Mouse (Mus musculus) MEL (cell line): ENCODE measurements around the gene Jup. TPM values are rescaled to one million over a fixed set of nuclear protein-coding genes. Genes with fewer than 3 reads are reported as not detected.

Source experiments
- DNase-seq: peaks from one replicate; pipeline ENCODE4 v3.0.0; 2011; ENCODE audit warnings: low read depth, low spot score
- H3K27ac ChIP-seq: 2 replicates; pipeline ENCODE4 v1.5.1; 2012; ENCODE audit warnings: low read depth, mild to moderate bottlenecking, control low read depth, low read length, moderate library complexity; ENCODE audit not compliant: control insufficient read depth
- H3K27me3 ChIP-seq, 2 experiments: fragments of 150-350 bp in 1 of 2; sonication (generic) in 1 of 2; 2 replicates each; pipeline ENCODE4 v1.6.1; 2012; ENCODE audit warnings: low read length in 2 of 2, mild to moderate bottlenecking in 2 of 2, improper control_type of control experiment in 1 of 2, moderate library complexity in 1 of 2; ENCODE audit not compliant: insufficient read depth in 2 of 2, control insufficient read depth in 1 of 2
- H3K36me3 ChIP-seq, 2 experiments: 2 replicates each; pipeline ENCODE4 v1.6.1; 2012 to 2014; ENCODE audit warnings: low read length in 2 of 2, improper control_type of control experiment in 1 of 2, inconsistent platforms in 1 of 2, mild to moderate bottlenecking in 1 of 2; ENCODE audit not compliant: insufficient read depth in 2 of 2, control insufficient read depth in 1 of 2
- H3K4me1 ChIP-seq, 2 experiments: fragments of 150-350 bp in 1 of 2; sonication (generic) in 1 of 2; 2 replicates each; pipeline ENCODE4 v1.6.1; 2012; ENCODE audit warnings: low read length in 2 of 2, improper control_type of control experiment in 1 of 2, mild to moderate bottlenecking in 1 of 2; ENCODE audit not compliant: insufficient read depth in 2 of 2, control insufficient read depth in 1 of 2
- H3K4me3 ChIP-seq, 2 experiments: fragments of 150-350 bp in 1 of 2; sonication (generic) in 1 of 2; 2 replicates each; pipeline ENCODE4 v1.5.1; 2012; ENCODE audit warnings: low read depth in 2 of 2, low read length in 2 of 2, mild to moderate bottlenecking in 2 of 2, moderate library complexity in 2 of 2, control low read depth in 1 of 2, improper control_type of control experiment in 1 of 2; ENCODE audit not compliant: control insufficient read depth in 1 of 2, insufficient read depth in 1 of 2
- H3K79me2 ChIP-seq: 2 replicates; pipeline ENCODE4 v1.6.1; 2012; ENCODE audit warnings: mild to moderate bottlenecking, low read length, moderate library complexity; ENCODE audit not compliant: control insufficient read depth, poor library complexity, insufficient read depth
- H3K9ac ChIP-seq: 2 replicates; pipeline ENCODE4 v1.6.1; 2012; ENCODE audit warnings: low read depth, mild to moderate bottlenecking, control low read depth, low read length, moderate library complexity; ENCODE audit not compliant: control insufficient read depth, poor library complexity, severe bottlenecking
- H3K9me3 ChIP-seq: fragments of 150-350 bp; sonication (generic); replicated peaks from 2 replicates; pipeline ENCODE4 v1.6.1; 2012; ENCODE audit warnings: mild to moderate bottlenecking, low read length, improper control_type of control experiment, moderate library complexity; ENCODE audit not compliant: insufficient read depth
- BHLHE40 ChIP-seq: IDR thresholded peaks from 2 replicates; pipeline ENCODE4 v1.6.1; 2012; ENCODE audit warnings: low read depth, mild to moderate bottlenecking, inconsistent platforms, low read length, improper control_type of control experiment, borderline replicate concordance
- CHD2 ChIP-seq: IDR thresholded peaks from 2 replicates; pipeline ENCODE4 v1.6.1; 2011; ENCODE audit warnings: low read length, improper control_type of control experiment
- CTCF ChIP-seq, 3 experiments: IDR thresholded peaks in 2 of 3; conservative IDR thresholded peaks in 1 of 3; 2 replicates each; pipeline ENCODE4 v1.5.1; 2011 to 2012; ENCODE audit warnings: low read length in 3 of 3, low read depth in 2 of 3, mild to moderate bottlenecking in 2 of 3, improper control_type of control experiment in 1 of 3, inconsistent platforms in 1 of 3, mixed read lengths in 1 of 3, moderate library complexity in 1 of 3; ENCODE audit not compliant: control insufficient read depth in 1 of 3, insufficient read depth in 1 of 3, poor library complexity in 1 of 3, severe bottlenecking in 1 of 3
- E2F4 ChIP-seq: IDR thresholded peaks from 2 replicates; pipeline ENCODE4 v1.6.1; 2011; ENCODE audit warnings: low read depth, low read length, improper control_type of control experiment, borderline replicate concordance
- EP300 ChIP-seq, 2 experiments: IDR thresholded peaks; 2 replicates each; pipeline ENCODE4 v1.6.1; 2011; ENCODE audit warnings: improper control_type of control experiment in 2 of 2, low read length in 2 of 2, low read depth in 1 of 2, mild to moderate bottlenecking in 1 of 2
- ETS1 ChIP-seq: IDR thresholded peaks from 2 replicates; pipeline ENCODE4 v1.6.1; 2012; ENCODE audit warnings: low read depth, mild to moderate bottlenecking, inconsistent platforms, low read length, improper control_type of control experiment, moderate library complexity
- HCFC1 ChIP-seq: IDR thresholded peaks from 2 replicates; pipeline ENCODE4 v1.6.1; 2012; ENCODE audit warnings: low read depth, mild to moderate bottlenecking, inconsistent platforms, low read length, improper control_type of control experiment, moderate library complexity
- KAT2A ChIP-seq: conservative IDR thresholded peaks from 2 replicates; pipeline ENCODE4 v1.6.1; 2012; ENCODE audit warnings: low read depth, low read length, improper control_type of control experiment, inconsistent platforms
- MAX ChIP-seq: IDR thresholded peaks from 2 replicates; pipeline ENCODE4 v1.6.1; 2011; ENCODE audit warnings: low read length, improper control_type of control experiment
- MAZ ChIP-seq: IDR thresholded peaks from 2 replicates; pipeline ENCODE4 v1.6.1; 2012; ENCODE audit warnings: low read depth, mild to moderate bottlenecking, inconsistent platforms, low read length, improper control_type of control experiment
- MEF2A ChIP-seq: IDR thresholded peaks from 2 replicates; pipeline ENCODE4 v1.6.1; 2014; ENCODE audit warnings: low read depth, mild to moderate bottlenecking, inconsistent platforms, low read length, improper control_type of control experiment; ENCODE audit not compliant: poor library complexity, insufficient replicate concordance, severe bottlenecking; ENCODE audit errors: extremely low read depth
- MXI1 ChIP-seq: IDR thresholded peaks from 2 replicates; pipeline ENCODE4 v1.6.1; 2011; ENCODE audit warnings: mild to moderate bottlenecking, low read depth, low read length, improper control_type of control experiment
- MYB ChIP-seq: IDR thresholded peaks from 2 replicates; pipeline ENCODE4 v1.6.1; 2011; ENCODE audit warnings: mild to moderate bottlenecking, low read depth, low read length, improper control_type of control experiment
- MYC ChIP-seq: IDR thresholded peaks from 2 replicates; pipeline ENCODE4 v1.6.1; 2011; ENCODE audit warnings: low read depth, mild to moderate bottlenecking, low read length, improper control_type of control experiment, moderate library complexity
- NELFE ChIP-seq: IDR thresholded peaks from 2 replicates; pipeline ENCODE4 v1.6.1; 2011; ENCODE audit warnings: low read depth, low read length, improper control_type of control experiment
- POLR2AphosphoS5 ChIP-seq: IDR thresholded peaks from 2 replicates; pipeline ENCODE4 v1.6.1; 2012; ENCODE audit warnings: low read depth, borderline replicate concordance, mild to moderate bottlenecking, inconsistent platforms, low read length, moderate library complexity, mixed read lengths
- RAD21 ChIP-seq: IDR thresholded peaks from 2 replicates; pipeline ENCODE4 v1.6.1; 2011; ENCODE audit warnings: mild to moderate bottlenecking, low read depth, low read length, improper control_type of control experiment
- RCOR1 ChIP-seq: IDR thresholded peaks from 2 replicates; pipeline ENCODE4 v1.6.1; 2012; ENCODE audit warnings: low read depth, mild to moderate bottlenecking, inconsistent platforms, low read length, improper control_type of control experiment
- TAL1 ChIP-seq: IDR thresholded peaks from 2 replicates; pipeline ENCODE4 v1.6.1; 2012; ENCODE audit warnings: mild to moderate bottlenecking, inconsistent platforms, low read length, moderate library complexity, mixed read lengths
- TBP ChIP-seq: IDR thresholded peaks from 2 replicates; pipeline ENCODE4 v1.8.0; 2011; ENCODE audit warnings: low read depth, low read length, improper control_type of control experiment
- UBTF ChIP-seq: IDR thresholded peaks from 2 replicates; pipeline ENCODE4 v1.6.1; 2012; ENCODE audit warnings: low read depth, mild to moderate bottlenecking, inconsistent platforms, low read length, improper control_type of control experiment, moderate library complexity, borderline replicate concordance; ENCODE audit not compliant: insufficient read depth
- USF2 ChIP-seq, 2 experiments: IDR thresholded peaks; 2 replicates each; pipeline ENCODE4 v1.6.1; 2011 to 2012; ENCODE audit warnings: improper control_type of control experiment in 2 of 2, low read length in 2 of 2, borderline replicate concordance in 1 of 2, inconsistent platforms in 1 of 2, low read depth in 1 of 2, mild to moderate bottlenecking in 1 of 2; ENCODE audit not compliant: insufficient read depth in 1 of 2
- ZMIZ1 ChIP-seq: IDR thresholded peaks from 2 replicates; pipeline ENCODE4 v1.6.1; 2012; ENCODE audit warnings: low read depth, mild to moderate bottlenecking, inconsistent platforms, low read length, improper control_type of control experiment, moderate library complexity
- polyA plus RNA-seq, 2 experiments: library from polyadenylated mRNA; stranded (reverse) in 1 of 2; unstranded in 1 of 2; fragments of >175 nt in 1 of 2; fragments of >200 nt in 1 of 2; gene quantifications; 2 replicates each; pipeline versions ENCODE4 v1.2.1 to v1.2.4; 2012; ENCODE audit warnings: low replicate concordance in 2 of 2, low read depth in 1 of 2; ENCODE audit not compliant: insufficient read length in 2 of 2, insufficient read depth in 1 of 2, missing spikeins in 1 of 2
- total RNA-seq: library from RNA; depleted of rRNA; stranded (reverse); fragments of 300-350 nt; gene quantifications from 2 replicates; pipeline ENCODE4 v1.2.3, GENCODE M21; 2012

Jup gene
- total and polyA plus RNA-seq, 3 experiments: 1.0 to 8.5 TPM; not detected in 1

DNA sequence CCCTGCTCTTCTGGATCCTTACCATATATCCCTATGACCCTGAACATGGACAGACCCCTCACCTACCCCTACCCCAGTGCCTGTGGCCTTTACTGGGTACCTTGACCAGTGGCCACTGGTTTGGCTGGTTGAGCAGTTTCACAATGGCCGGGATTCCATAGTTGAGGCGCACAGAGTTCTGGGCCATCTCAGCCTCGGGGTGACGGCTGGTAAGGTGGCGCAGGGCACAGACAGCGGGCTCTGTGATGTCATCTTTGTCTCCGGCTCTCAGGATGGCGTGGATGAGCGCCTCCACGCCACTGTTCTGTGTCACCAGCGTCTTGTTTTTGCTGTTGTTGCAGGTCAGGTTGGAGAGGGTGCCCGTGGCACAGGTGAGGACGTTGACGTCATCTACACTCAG lies 19.6 kb downstream of the Jup start:
- Histone ChIP-seq H3K4me3 (no peak overlapping the region), H3K27me3 (no peaks in the 10 kb centered on the region), H3K36me3 (no peaks in the 10 kb centered on the region), H3K9me3 (no peaks in the 10 kb centered on the region), H3K9ac (no peak overlapping the region), H3K27ac (no peak overlapping the region), H3K4me1 (no peaks in the 10 kb centered on the region), H3K79me2 (no peaks in the 10 kb centered on the region)
- TF ChIP-seq POLR2AphosphoS5 (no peak), TAL1 (no peak), MYB (no peak), EP300 (IDR thresholded peaks at IDR 0.05; ENCODE audit: low read depth in 1 of 2, low read length in 2 of 2) (no peak), CHD2 (no peak), MYC (no peak), USF2 (IDR thresholded peaks at IDR 0.05; ENCODE audit: borderline replicate concordance in 1 of 2, insufficient read depth in 1 of 2, low read depth in 1 of 2, low read length in 2 of 2) (no peak), CTCF (IDR thresholded peaks at IDR 0.05 in 2 of 3, conservative IDR thresholded peaks at IDR 0.05 in 1 of 3; ENCODE audit: control insufficient read depth in 1 of 3, insufficient read depth in 1 of 3, low read depth in 2 of 3, low read length in 3 of 3, poor library complexity in 1 of 3, severe bottlenecking in 1 of 3) (no peak), NELFE (no peak), E2F4 (no peak), MAX (no peak), KAT2A (no peak), RCOR1 (no peak), ZMIZ1 (no peak), TBP (no peak), MAZ (no peak), BHLHE40 (no peak), MEF2A (no peak), ETS1 (no peak)
- no peak for DNase-seq

DNA sequence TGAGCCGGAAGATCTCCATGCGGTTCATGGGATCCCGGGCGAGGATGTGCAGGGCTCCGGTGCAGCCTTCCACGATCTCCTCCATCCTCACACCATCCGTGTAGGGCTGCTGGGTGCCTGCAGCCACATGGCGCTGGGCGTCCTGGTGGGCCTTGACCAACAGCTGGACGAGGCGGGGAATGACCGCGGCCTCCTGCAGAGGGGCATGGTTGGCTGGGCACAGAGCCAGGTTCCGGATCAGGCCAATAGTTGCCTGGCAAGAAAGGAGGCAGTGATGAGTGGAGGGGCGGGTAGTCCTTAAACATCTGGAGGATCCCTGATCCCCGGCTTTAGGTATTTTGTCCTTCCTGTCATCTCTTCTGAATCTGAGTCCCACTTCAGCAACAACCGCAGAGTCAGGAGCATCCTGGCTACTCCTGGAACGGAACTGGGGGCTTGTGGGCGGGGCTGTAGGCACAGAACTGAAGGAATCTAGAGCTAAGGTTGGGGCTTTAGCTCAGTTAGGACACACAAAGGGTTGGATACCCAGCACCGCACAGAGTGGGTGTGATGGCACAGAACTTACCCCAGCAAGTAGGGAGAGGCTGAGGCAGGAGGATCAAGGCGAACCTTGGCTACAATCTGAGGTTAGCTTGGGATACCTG lies 20.7 kb downstream of the Jup start:
- H3K27me3 ChIP-seq: no peaks in the 10 kb centered on the region
- no peak for TF ChIP-seq USF2 (IDR thresholded peaks at IDR 0.05; ENCODE audit: borderline replicate concordance in 1 of 2, insufficient read depth in 1 of 2, low read depth in 1 of 2, low read length in 2 of 2)
- no peak for TF ChIP-seq HCFC1
- TF ChIP-seq MAX: no peak
- no peak for TF ChIP-seq UBTF
- TF ChIP-seq MAZ: no peak
- TF ChIP-seq CTCF (IDR thresholded peaks at IDR 0.05 in 2 of 3, conservative IDR thresholded peaks at IDR 0.05 in 1 of 3; ENCODE audit: control insufficient read depth in 1 of 3, insufficient read depth in 1 of 3, low read depth in 2 of 3, low read length in 3 of 3, poor library complexity in 1 of 3, severe bottlenecking in 1 of 3): no peak
- TF ChIP-seq MEF2A: no peak
- no peak for TF ChIP-seq ZMIZ1
- no peak for TF ChIP-seq CHD2
- no peak for TF ChIP-seq MXI1
- no peak for TF ChIP-seq RAD21
- no peak for TF ChIP-seq RCOR1
- TF ChIP-seq, all 39 proteins: peak for 0
- no peak for DNase-seq
- no peaks in the 10 kb centered on the region for H3K79me2 ChIP-seq
- no peak overlapping the region for H3K27ac ChIP-seq
- H3K9me3 ChIP-seq: no peaks in the 10 kb centered on the region
- H3K4me1 ChIP-seq: no peaks in the 10 kb centered on the region
- H3K36me3 ChIP-seq: no peaks in the 10 kb centered on the region
- H3K9ac ChIP-seq: no peak overlapping the region
- no peak overlapping the region for H3K4me3 ChIP-seq
